In genomic region chr4:126967864-126968821, GRCm38 (mm10) we compare ENCODE assay signal across 7 mouse cellular contexts. TPM values are rescaled to one million over a fixed set of nuclear protein-coding genes. Genes with fewer than 3 reads are reported as not detected.
DNase-seq lines count a peak whose midpoint lies in the region; ATAC-seq lines count a peak whose summit lies in the region.

Gene Zmym4, minus strand, starts transcription at chr4:126968135.

- no peaks in the 10 kb centered on the region for H3K36me3 ChIP-seq in intestine, embryonic 16.5 days (ENCODE audit: control insufficient read depth, insufficient read depth, low read length)
- H3K36me3 ChIP-seq in midbrain, embryonic 11.5 days (ENCODE audit: control insufficient read depth, insufficient read depth, low read length), result no peaks in the 10 kb centered on the region

- no peaks in the 10 kb centered on the region for H3K27me3 ChIP-seq in intestine, embryonic 16.5 days (replicated peaks; ENCODE audit: control insufficient read depth, insufficient read depth, low read length)
- H3K27me3 ChIP-seq in midbrain, embryonic 11.5 days (ENCODE audit: control insufficient read depth, insufficient read depth, low read length), result no peaks in the 10 kb centered on the region

- peak within 1 kb of the TSS; percentile 93 for H3K4me3 ChIP-seq in intestine, embryonic 16.5 days (ENCODE audit: low read length)
- H3K4me3 ChIP-seq in midbrain, embryonic 11.5 days (ENCODE audit: low read depth, low read length), result peak within 1 kb of the TSS; percentile 99

- H3K9me3 ChIP-seq in intestine, embryonic 16.5 days (ENCODE audit: control insufficient read depth, low read length), result no peaks in the 10 kb centered on the region
- H3K9me3 ChIP-seq in midbrain, embryonic 11.5 days (ENCODE audit: control insufficient read depth, low read length), result no peaks in the 10 kb centered on the region

- peak; percentile 98 for ATAC-seq in intestine, embryonic 16.5 days
- peak; percentile 99 for ATAC-seq in midbrain, embryonic 11.5 days (ENCODE audit: low FRiP score)

- DNase-seq in adrenal gland, adult 18-20 months (ENCODE audit: low spot score in 2 of 2), result peak; percentile 86 to 87
- peak; percentile 98 for DNase-seq in embryo, embryonic 11 days
- DNase-seq in gastrocnemius, postnatal 36 days, result peak; percentile 91 to 94
- peak; percentile 94 for DNase-seq in left cerebral cortex, postnatal 36 days (ENCODE audit: low spot score in 2 of 2)
- DNase-seq in midbrain, embryonic 11.5 days (ENCODE audit: low spot score, missing footprints), result peak; percentile 99
- peak; percentile 95 for DNase-seq in skeletal muscle tissue, adult 2 months (ENCODE audit: low read depth, low spot score)

- H3K27ac ChIP-seq in intestine, embryonic 16.5 days (ENCODE audit: low read length), result peak within 1 kb of the TSS; percentile 92
- peak within 1 kb of the TSS; percentile 98 for H3K27ac ChIP-seq in midbrain, embryonic 11.5 days (ENCODE audit: low read depth, low read length)

- H3K4me2 ChIP-seq in intestine, embryonic 16.5 days (ENCODE audit: low read depth, low read length), result peak within 1 kb of the TSS; percentile 76
- peak within 1 kb of the TSS; percentile 64 for H3K4me2 ChIP-seq in midbrain, embryonic 11.5 days

- 6% methylated on average over 52 of the region's 54 CpGs for WGBS in intestine, embryonic 16.5 days
- 8% methylated on average over 39 of the region's 54 CpGs for WGBS in midbrain, embryonic 11.5 days

- no peaks in the 10 kb centered on the region for H3K4me1 ChIP-seq in intestine, embryonic 16.5 days (ENCODE audit: control insufficient read depth, insufficient read depth, low read length)
- H3K4me1 ChIP-seq in midbrain, embryonic 11.5 days (ENCODE audit: control insufficient read depth, insufficient read depth, low read length), result peaks cover 4% of the 10 kb centered on the region; the same call in 1 of the 2 replicates

- H3K9ac ChIP-seq in intestine, embryonic 16.5 days (ENCODE audit: low read depth, low read length), result peak within 1 kb of the TSS; percentile 99
- peak within 1 kb of the TSS; percentile 99 for H3K9ac ChIP-seq in midbrain, embryonic 11.5 days (ENCODE audit: low read length)

- intact Hi-C loops in gastrocnemius, postnatal 36 days (cut with DNase I), result no loop called here
- intact Hi-C loops in left cerebral cortex, postnatal 36 days (cut with DNase I), result loop anchor here (2.0 to 5.0 kb wide), 3 partner anchors 39 to 109 kb away; partner anchors contain the start of genes Sfpq and Zmym6

RNA-seq across cellular contexts. Expression of gene Zmym4, which starts in this region (rescaled TPM):
- 10 to 100 TPM; 29.3 to 32.5 TPM for total RNA-seq in adrenal gland, adult 18-20 months (2021)
- 10 to 100 TPM; 13.8 to 15.9 TPM for total RNA-seq in gastrocnemius, postnatal 36 days (2021)
- polyA plus RNA-seq in intestine, embryonic 16.5 days (2015; fragmentation: Nextera tagmentation; extraction: Ambion mirVana), result 10.1 and 10.7 TPM in 2 replicates
- total RNA-seq in left cerebral cortex, postnatal 36 days (2021), result 10 to 100 TPM; 43.4 to 61.0 TPM
- 29.8 and 31.6 TPM in 2 replicates for polyA plus RNA-seq in midbrain, embryonic 11.5 days (2014; fragmentation: Nextera tagmentation; extraction: Ambion mirVana)

Comparison
In these comparisons a context has a peak if more than half of its experiments do, and no peak if none do; other contexts are left out.
1. Peak in every context shown above with its lines: DNase-seq, ATAC-seq, H3K4me3 ChIP-seq and H3K27ac ChIP-seq.